Comparison of ENCODE assay signal across 7 mouse cellular contexts in genomic region chr16:21246391-21247036, GRCm38 (mm10). TPM values are rescaled to one million over a fixed set of nuclear protein-coding genes. Genes with fewer than 3 reads are reported as not detected.
A peak's percentile ranks its signal among the peaks of the same experiment; 100 is the strongest.
DNase-seq lines count a peak whose midpoint lies in the region; ATAC-seq lines count a peak whose summit lies in the region.

No protein-coding gene starts in this region.

- H3K9ac ChIP-seq in liver, embryonic 11.5 days (ENCODE audit: low read depth, low read length) = peak overlapping the region; percentile 43
- H3K9ac ChIP-seq in neural tube, embryonic 13.5 days = peak overlapping the region; percentile 68

- H3K27ac ChIP-seq in liver, embryonic 11.5 days (ENCODE audit: low read depth, low read length) = peak overlapping the region; percentile 49
- 0 out of 2 replicates have a peak overlapping the region, but pooled peaks have one; percentile 42 for H3K27ac ChIP-seq in neural tube, embryonic 13.5 days (replicated peaks)

- peaks cover 53% of the 10 kb centered on the region for H3K27me3 ChIP-seq in liver, embryonic 11.5 days (replicated peaks; ENCODE audit: control insufficient read depth, insufficient read depth, low read length)
- H3K27me3 ChIP-seq in neural tube, embryonic 13.5 days = peaks cover 59% of the 10 kb centered on the region

- ATAC-seq in liver, embryonic 11.5 days (replicated peaks; ENCODE audit: low FRiP score) = no peak; the same call in 1 of the 2 replicates
- ATAC-seq in neural tube, embryonic 13.5 days (ENCODE audit: low read depth) = peak; percentile 49; the same call in 1 of the 2 replicates

- H3K4me3 ChIP-seq in liver, embryonic 11.5 days (ENCODE audit: low read depth, low read length) = peak overlapping the region; percentile 48
- peak overlapping the region; percentile 37 for H3K4me3 ChIP-seq in neural tube, embryonic 13.5 days

- 1% methylated on average over 33 of the region's 33 CpGs for WGBS in liver, embryonic 11.5 days
- under 1% methylated on average over 33 of the region's 33 CpGs for whole genome bisulfite sequencing in neural tube, embryonic 13.5 days

- intact Hi-C loops in heart, postnatal 14 days (cut with DNase I) = no loop called here

- no peaks in the 10 kb centered on the region for H3K36me3 ChIP-seq in liver, embryonic 11.5 days (ENCODE audit: control insufficient read depth, insufficient read depth, low read length)
- H3K36me3 ChIP-seq in neural tube, embryonic 13.5 days = no peaks in the 10 kb centered on the region

- peak overlapping the region; percentile 89 for H3K4me2 ChIP-seq in liver, embryonic 11.5 days
- H3K4me2 ChIP-seq in neural tube, embryonic 13.5 days = peak overlapping the region; percentile 70

- peaks cover 12% of the 10 kb centered on the region for H3K4me1 ChIP-seq in liver, embryonic 11.5 days (replicated peaks; ENCODE audit: control insufficient read depth, insufficient read depth, low read length)
- peaks cover 45% of the 10 kb centered on the region for H3K4me1 ChIP-seq in neural tube, embryonic 13.5 days (replicated peaks)

- H3K9me3 ChIP-seq in liver, embryonic 11.5 days (ENCODE audit: control insufficient read depth, low read length) = no peaks in the 10 kb centered on the region
- H3K9me3 ChIP-seq in neural tube, embryonic 13.5 days = no peaks in the 10 kb centered on the region

- peak; percentile 25 for DNase-seq in right cerebral cortex, adult 18-20 months
- DNase-seq in right cerebral cortex, postnatal 36 days (ENCODE audit: low spot score in 2 of 2) = no peak
- DNase-seq in embryo, embryonic 10.5 days (ENCODE audit: low spot score) = peak; percentile 78
- peak; percentile 38 to 56 for DNase-seq in heart, postnatal 14 days
- DNase-seq in liver, embryonic 11.5 days (ENCODE audit: low spot score) = peak; percentile 59
- no peak for DNase-seq in cerebellum, adult 11 months

RNA-seq across cellular contexts. Expression of gene Ephb3, which starts 42.0 kb away (rescaled TPM):
- 1 to 10 TPM; 6.5 to 9.2 TPM for total RNA-seq in heart, postnatal 14 days (2021)
- 6.0 and 6.6 TPM in 2 replicates for polyA plus RNA-seq in liver, embryonic 11.5 days (2014; fragmentation: Nextera tagmentation; extraction: Ambion mirVana)
- polyA plus RNA-seq in neural tube, embryonic 13.5 days (2015; fragmentation: Nextera tagmentation; extraction: Ambion mirVana) = 13.5 and 14.5 TPM in 2 replicates

Comparison
In these comparisons a context has a peak if more than half of its experiments do, and no peak if none do; other contexts are left out.
1. DNase-seq: peak in right cerebral cortex, adult 18-20 months (single experiment), embryo, embryonic 10.5 days (single experiment), heart, postnatal 14 days (2 of 2) and liver, embryonic 11.5 days (single experiment); none in right cerebral cortex, postnatal 36 days (0 of 2) and cerebellum, adult 11 months (single experiment).